Mouse (Mus musculus): ENCODE data around the gene Tmem50b. TPM values are rescaled to one million over a fixed set of nuclear protein-coding genes. Genes with fewer than 3 reads are reported as not detected.
A peak's percentile ranks its signal among the peaks of the same experiment; 100 is the strongest.

Tmem50b gene
- total RNA-seq, 2 experiments from 2014 or later = 84.1 to 88.0 TPM

DNA sequence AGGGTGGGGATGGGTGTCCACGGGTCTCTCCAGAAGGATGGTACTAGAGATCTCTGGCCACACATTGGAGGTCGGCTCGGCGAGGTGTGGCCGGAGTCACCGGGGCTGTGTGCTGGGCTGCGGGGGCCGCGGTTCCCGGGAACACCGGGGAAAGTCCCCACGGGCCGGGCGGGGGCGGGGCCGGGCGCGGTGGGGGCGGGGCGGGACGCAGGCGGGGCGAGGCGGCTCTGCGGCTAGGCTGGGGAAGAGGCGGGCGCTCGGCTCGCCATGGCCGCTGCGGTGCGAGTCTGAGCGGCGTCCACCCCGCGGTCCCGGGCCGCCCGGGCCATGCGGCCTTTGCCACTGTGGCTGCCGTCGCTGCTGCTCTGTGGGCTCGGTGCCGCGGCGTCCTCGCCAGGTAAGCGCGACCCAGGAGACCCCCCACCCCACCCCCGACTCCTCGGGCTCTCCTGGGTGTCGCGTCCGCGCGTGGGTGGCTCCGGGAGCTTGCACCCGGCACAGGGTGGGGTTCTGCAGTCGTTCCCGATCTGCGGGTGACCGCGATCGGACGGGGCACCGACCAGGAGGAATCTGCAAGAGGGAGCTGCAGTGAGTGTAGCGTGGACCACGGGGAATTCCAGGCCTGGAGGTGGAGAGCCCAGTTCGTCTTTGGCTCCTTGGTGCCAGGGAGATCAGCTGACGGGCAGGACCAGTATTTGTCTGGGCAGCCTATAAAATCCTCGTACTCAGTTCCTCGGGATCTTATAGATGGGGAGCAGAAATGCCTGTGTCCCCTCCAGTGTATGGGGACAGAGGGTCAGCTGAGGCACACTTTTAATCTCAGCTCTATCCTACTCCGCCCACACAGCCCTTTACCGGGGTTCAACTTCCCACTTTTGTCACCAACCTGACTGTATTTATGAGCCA is 50.5 kb downstream of the Tmem50b start, which contains the start of gene Ifngr2:
Ifngr2 (plus strand) TSS at position 237 of the 906 bp plus-strand sequence.
- intact Hi-C loops (cut with DNase I) = no loop called here
- Histone ChIP-seq H3K4me3 (peak within 1 kb of the TSS; percentile 96), H3K27ac (peak within 1 kb of the TSS; percentile 94)
- TF ChIP-seq CTCF (IDR thresholded peaks at IDR 0.05) = no peak
- peak; percentile 53 to 54 for DNase-seq (ENCODE audit: extremely low spot score in 1 of 2, low spot score in 2 of 2)

GRCm38 (mm10) chr16:91546391-91546835 is 51.2 kb downstream of the Tmem50b start:
- DNase-seq (ENCODE audit: extremely low spot score in 1 of 2, low spot score in 2 of 2) = no peak
- TF ChIP-seq CTCF (IDR thresholded peaks at IDR 0.05) = no peak
- H3K27ac ChIP-seq = peak overlapping the region; percentile 44
- intact Hi-C loops (cut with DNase I) = no loop called here
- H3K4me3 ChIP-seq = peak overlapping the region; percentile 96

DNA sequence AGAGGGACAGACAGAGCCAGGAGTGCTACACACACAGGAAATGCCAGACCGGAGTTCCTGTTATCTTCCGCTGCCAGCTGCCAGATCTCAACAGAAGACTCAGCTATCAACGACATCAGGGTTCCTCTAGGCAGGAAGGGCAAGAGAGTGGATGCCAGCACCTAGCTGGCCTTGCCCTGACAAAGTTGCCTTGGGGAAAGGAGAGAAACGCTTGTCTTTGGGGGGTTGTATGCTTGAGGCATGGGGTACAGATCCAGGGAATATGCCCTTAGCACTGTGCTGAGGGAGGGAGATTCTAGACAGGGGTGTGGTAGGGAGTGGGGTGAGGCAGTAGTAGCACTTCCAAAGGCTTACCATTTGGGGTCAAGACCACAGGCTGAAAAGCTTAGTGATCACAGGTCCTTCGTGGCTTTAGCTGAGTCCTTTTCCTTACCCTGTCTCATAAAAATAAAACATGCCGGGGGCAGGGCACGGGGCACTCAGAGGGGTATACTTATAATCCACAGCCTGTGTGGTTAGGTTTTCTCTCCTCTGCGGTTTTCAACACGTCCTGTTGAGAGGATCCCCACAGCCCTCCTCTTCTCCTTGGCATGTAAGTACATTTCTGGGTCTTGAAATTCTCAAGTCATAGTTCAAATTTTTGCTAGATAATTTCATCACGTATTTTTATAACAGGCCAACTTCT is 51.9 kb downstream of the Tmem50b start:
- no peak for DNase-seq (ENCODE audit: extremely low spot score in 1 of 2, low spot score in 2 of 2)
- Histone ChIP-seq H3K4me3 (no peak overlapping the region), H3K27ac (no peak overlapping the region)
- no peak for TF ChIP-seq CTCF (IDR thresholded peaks at IDR 0.05)
- intact Hi-C loops (cut with DNase I) = no loop called here

DNA sequence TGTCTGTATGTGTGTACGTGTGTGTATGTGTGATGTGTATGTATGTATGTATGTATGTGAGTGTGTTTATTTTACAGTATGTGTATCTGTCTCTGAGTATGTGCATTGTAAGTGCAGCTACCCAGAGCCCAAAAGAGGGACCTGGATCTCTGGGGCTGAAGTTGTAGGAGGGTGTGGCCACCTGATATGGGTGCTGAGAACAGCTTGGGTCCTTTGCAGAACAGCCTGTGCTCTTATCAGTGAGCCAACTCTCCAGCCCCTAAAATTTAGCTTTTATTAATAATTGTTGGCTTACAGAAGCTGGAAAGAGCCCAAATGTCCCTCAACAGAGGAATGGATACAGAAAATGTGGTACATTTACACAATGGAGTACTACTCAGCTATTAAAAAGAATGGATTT is 54.0 kb downstream of the Tmem50b start:
- Histone ChIP-seq H3K4me3 (no peak overlapping the region), H3K27ac (no peak overlapping the region)
- intact Hi-C loops (cut with DNase I) = no loop called here
- DNase-seq (ENCODE audit: extremely low spot score in 1 of 2, low spot score in 2 of 2) = no peak
- TF ChIP-seq CTCF (IDR thresholded peaks at IDR 0.05) = no peak

DNA sequence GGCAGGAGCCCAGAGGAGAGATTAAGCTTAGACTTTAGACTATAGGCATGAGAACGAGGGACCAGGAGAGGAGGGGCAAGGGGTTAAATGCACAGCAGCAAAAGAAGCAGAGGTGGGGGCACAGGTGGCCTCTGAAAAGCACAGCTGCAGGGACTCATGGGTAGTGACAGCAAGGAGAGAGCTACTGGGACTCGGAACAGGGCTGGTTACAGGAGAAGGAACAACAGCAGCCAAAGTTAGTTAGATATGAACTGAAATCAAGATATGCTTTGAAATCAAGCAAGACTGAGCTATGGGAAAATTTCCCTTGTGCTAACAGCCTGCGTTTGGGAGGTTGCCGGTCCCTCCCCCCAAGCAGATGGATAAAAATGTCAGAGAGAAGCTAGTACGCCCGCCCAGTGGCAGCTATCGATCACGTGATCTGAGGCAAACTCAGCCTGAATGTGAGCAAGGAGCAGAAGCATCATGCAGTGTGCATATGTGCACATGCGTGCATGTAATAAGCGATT is 56.0 kb downstream of the Tmem50b start:
- no peak for DNase-seq (ENCODE audit: extremely low spot score in 1 of 2, low spot score in 2 of 2)
- Histone ChIP-seq H3K27ac (no peak overlapping the region), H3K4me3 (0 out of 2 replicates have a peak overlapping the region, but pooled peaks have one; percentile 14)
- no peak for TF ChIP-seq CTCF (IDR thresholded peaks at IDR 0.05)
- intact Hi-C loops (cut with DNase I) = no loop called here

DNA sequence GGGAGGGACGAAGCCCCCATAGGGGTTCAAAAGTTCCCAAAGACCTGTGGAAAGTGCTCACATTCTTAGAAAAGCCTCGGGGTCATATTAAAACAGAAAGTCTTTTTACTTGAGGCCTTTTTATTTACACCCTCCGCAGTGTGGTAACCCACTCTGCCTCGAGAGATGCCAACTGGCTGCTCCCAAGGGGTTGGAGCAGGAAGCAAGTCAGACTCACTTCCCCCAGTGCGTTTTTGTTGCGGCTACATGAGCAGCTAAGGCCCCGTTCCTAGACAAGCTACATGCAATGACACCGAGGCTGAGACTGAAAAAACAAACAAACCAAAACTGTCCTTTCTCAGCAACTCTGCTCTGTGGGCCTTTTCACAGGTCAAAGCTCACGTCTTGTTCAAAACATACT is 59.1 kb downstream of the Tmem50b start:
- Histone ChIP-seq H3K4me3 (no peak overlapping the region), H3K27ac (no peak overlapping the region)
- no peak for TF ChIP-seq CTCF (IDR thresholded peaks at IDR 0.05)
- no peak for DNase-seq (ENCODE audit: extremely low spot score in 1 of 2, low spot score in 2 of 2)
- intact Hi-C loops (cut with DNase I) = no loop called here

DNA sequence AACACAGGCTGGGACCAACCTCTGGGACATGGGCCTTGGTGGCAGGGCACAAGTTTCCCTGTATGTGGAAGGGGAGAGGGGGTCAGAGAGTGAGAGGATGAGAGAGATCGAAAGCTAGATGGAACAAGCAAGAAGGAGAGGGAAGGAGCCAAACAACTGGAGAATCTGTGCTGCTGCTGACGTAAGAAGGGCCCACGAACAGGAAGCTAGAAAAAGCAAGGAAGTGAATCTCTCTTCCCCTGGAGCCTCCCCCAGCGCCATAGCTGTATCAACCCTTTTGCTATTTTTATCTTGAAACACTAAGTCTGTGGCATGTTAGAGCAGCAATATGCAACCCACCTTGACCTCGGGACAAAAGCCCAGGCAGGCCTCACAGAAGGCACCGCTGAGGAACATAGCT is 59.5 kb downstream of the Tmem50b start:
- no peak for TF ChIP-seq CTCF (IDR thresholded peaks at IDR 0.05)
- no peak for DNase-seq (ENCODE audit: extremely low spot score in 1 of 2, low spot score in 2 of 2)
- Histone ChIP-seq H3K27ac (no peak overlapping the region), H3K4me3 (no peak overlapping the region)
- intact Hi-C loops (cut with DNase I) = no loop called here

DNA sequence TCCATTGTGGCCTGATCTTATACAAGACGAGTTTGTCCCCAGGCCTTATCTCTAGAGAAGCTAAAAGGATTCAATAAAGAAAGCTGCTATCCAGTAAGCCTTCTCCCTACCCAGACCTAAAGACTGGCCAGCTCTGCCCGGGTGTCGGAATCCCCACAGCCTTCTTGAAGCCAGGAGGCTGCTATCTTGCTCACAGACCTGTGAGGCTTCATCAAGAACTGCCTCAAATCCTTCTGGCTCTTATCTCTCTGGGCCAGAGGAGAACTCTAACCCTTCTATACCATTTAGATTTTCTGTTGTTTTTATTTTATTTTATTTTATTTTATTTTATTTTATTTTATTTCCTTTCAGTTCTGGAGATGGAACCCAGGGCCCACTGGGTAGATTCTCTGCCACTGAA is 60.5 kb downstream of the Tmem50b start:
- intact Hi-C loops (cut with DNase I) = no loop called here
- no peak for TF ChIP-seq CTCF (IDR thresholded peaks at IDR 0.05)
- Histone ChIP-seq H3K27ac (no peak overlapping the region), H3K4me3 (no peak overlapping the region)
- no peak for DNase-seq (ENCODE audit: extremely low spot score in 1 of 2, low spot score in 2 of 2)

GRCm38 (mm10) chr16:91536372-91536771 is 61.2 kb downstream of the Tmem50b start:
- Histone ChIP-seq H3K27ac (no peak overlapping the region), H3K4me3 (no peak overlapping the region)
- intact Hi-C loops (cut with DNase I) = no loop called here
- TF ChIP-seq CTCF (IDR thresholded peaks at IDR 0.05) = no peak
- DNase-seq (ENCODE audit: extremely low spot score in 1 of 2, low spot score in 2 of 2) = no peak

GRCm38 (mm10) chr16:91534888-91535287 is 62.7 kb downstream of the Tmem50b start:
- intact Hi-C loops (cut with DNase I) = no loop called here
- Histone ChIP-seq H3K4me3 (no peak overlapping the region), H3K27ac (no peak overlapping the region)
- DNase-seq (ENCODE audit: extremely low spot score in 1 of 2, low spot score in 2 of 2) = no peak
- TF ChIP-seq CTCF (IDR thresholded peaks at IDR 0.05) = no peak

GRCm38 (mm10) chr16:91534477-91534876 is 63.1 kb downstream of the Tmem50b start:
- intact Hi-C loops (cut with DNase I) = no loop called here
- no peak for TF ChIP-seq CTCF (IDR thresholded peaks at IDR 0.05)
- Histone ChIP-seq H3K27ac (no peak overlapping the region), H3K4me3 (no peak overlapping the region)
- DNase-seq (ENCODE audit: extremely low spot score in 1 of 2, low spot score in 2 of 2) = peak; percentile 51 to 74
